Mouse (Mus musculus) heart, adult 8-10 months (tissue): ENCODE data around the gene Adam17. TPM values are rescaled to one million over a fixed set of nuclear protein-coding genes. Genes with fewer than 3 reads are reported as not detected.

ENCODE experiments used
- total RNA-seq, 4 experiments: library from RNA; stranded (reverse); gene quantifications; 2 replicates each; pipeline ENCODE4 v1.2.4; 2022

The Adam17 gene
- total RNA-seq, 4 experiments from 2014 or later: 34.4 to 56.3 (median 43.4) TPM

Other genes with a start within 250 kb of the Adam17 start
- 10 to 100 TPM; 36.6 to 37.8 (median 37.7) TPM for gene Cpsf3, start 88.2 kb downstream of the Adam17 start, total RNA-seq
- gene Itgb1bp1, start 87.3 kb downstream of the Adam17 start, total RNA-seq: 10 to 100 TPM; 41.9 to 54.9 (median 43.9) TPM
- 10 to 100 TPM; 13.4 to 20.0 (median 16.6) TPM for gene Iah1, start 57.2 kb downstream of the Adam17 start, total RNA-seq
- 10 to 100 TPM; 52.2 to 54.3 (median 53.1) TPM for gene Ywhaq, start 44.0 kb upstream of the Adam17 start, total RNA-seq